Mouse (Mus musculus) embryonic facial prominence, embryonic 13.5 days (tissue): ENCODE results near the gene Dnaja3. TPM values are rescaled to one million over a fixed set of nuclear protein-coding genes. Genes with fewer than 3 reads are reported as not detected.

Experiments
- ATAC-seq: fragments of 200-750 bp; cut with Nextera tagmentation; 2 replicates; pipeline ENCODE4 v1.8.0; 2017; ENCODE audit warnings: low read depth; ENCODE audit not compliant: insufficient number of reproducible peaks, insufficient read depth, low FRiP score, low TSS enrichment
- H3K27ac ChIP-seq: fragments of 300-500 bp; sonication (generic); 2 replicates; pipeline ENCODE4 v1.5.1; 2015; ENCODE audit warnings: moderate library complexity, mild to moderate bottlenecking, inconsistent platforms
- H3K27me3 ChIP-seq: fragments of 300-500 bp; sonication (generic); 2 replicates; pipeline ENCODE4 v1.6.1; 2015; ENCODE audit warnings: mild to moderate bottlenecking, inconsistent platforms
- H3K36me3 ChIP-seq: fragments of 300-500 bp; sonication (generic); 2 replicates; pipeline ENCODE4 v1.6.1; 2015; ENCODE audit warnings: mild to moderate bottlenecking, inconsistent platforms
- H3K4me1 ChIP-seq: fragments of 300-500 bp; sonication (generic); 2 replicates; pipeline ENCODE4 v1.6.1; 2015; ENCODE audit warnings: inconsistent platforms
- H3K4me2 ChIP-seq: fragments of 300-500 bp; sonication (generic); 2 replicates; pipeline ENCODE4 v1.6.1; 2015; ENCODE audit warnings: moderate library complexity, mild to moderate bottlenecking, inconsistent platforms
- H3K4me3 ChIP-seq: fragments of 300-500 bp; sonication (generic); 2 replicates; pipeline ENCODE4 v1.5.1; 2015; ENCODE audit warnings: mild to moderate bottlenecking, inconsistent platforms
- H3K9ac ChIP-seq: fragments of 300-500 bp; sonication (generic); 2 replicates; pipeline ENCODE4 v1.6.1; 2015; ENCODE audit warnings: mild to moderate bottlenecking, inconsistent platforms
- H3K9me3 ChIP-seq: fragments of 300-500 bp; sonication (generic); 2 replicates; pipeline ENCODE4 v1.6.1; 2016; ENCODE audit warnings: inconsistent platforms
- WGBS: fragments of 180-500 bp; shearing (Covaris S2); methylation state at CpG from one replicate; pipeline ENCODE4 v1.1.7; 2015; ENCODE audit warnings: mixed read lengths; 5-methylcytosine and 5-hydroxymethylcytosine counted together
- polyA plus RNA-seq: library from polyadenylated mRNA; unstranded; fragments of >200 nt; fragmentation: Nextera tagmentation; extraction: Ambion mirVana; gene quantifications from 2 replicates; pipeline ENCODE4 v1.2.1, GENCODE M21; 2015

The Dnaja3 gene
- polyA plus RNA-seq, 1 experiment from 2014 or later = 58.7 TPM

DNA sequence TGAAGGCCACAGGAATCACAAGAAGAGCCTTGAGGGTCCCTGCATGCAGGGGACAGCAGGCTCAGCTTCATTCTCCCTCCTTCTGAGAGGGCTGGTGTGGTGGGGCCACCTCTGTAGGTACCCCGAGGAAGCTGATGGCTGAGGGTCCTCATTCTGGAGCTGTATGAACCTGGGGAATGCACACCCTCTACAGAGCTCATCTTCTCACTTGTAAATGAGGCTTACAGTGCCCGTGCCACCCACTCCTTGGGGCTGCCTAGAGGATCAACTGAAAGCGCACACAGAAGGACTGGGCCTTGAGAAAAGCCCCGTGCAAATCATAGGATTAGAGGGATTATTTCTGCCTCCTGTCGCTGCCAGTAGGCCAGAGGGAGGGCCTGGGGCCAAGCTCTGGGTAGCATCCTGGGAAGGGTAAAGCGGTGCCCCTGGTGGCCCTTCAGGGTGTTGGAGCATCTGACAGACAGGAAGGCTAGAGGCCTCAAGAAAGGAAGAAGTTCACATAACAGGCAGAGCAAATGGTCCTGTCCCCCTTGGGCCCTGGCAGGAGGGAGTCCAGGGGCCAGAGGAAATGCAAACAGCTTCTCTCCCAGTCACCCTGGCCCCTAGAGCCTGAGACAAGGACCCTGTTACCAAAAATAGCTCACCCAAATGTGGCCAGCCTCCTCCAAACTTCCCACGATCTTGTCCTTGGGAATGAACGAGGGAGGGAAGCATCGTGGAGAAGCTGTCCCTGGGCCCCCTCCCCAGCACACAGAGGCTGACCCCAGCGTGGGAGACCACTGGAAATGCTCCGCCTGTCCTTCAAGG, 16.2 kb downstream of the Dnaja3 start:
- Histone ChIP-seq H3K27me3 (no peaks in the 10 kb centered on the region), H3K4me3 (no peak overlapping the region), H3K9ac (peak overlapping the region; percentile 36; the same call in 1 of the 2 replicates), H3K4me2 (no peak overlapping the region), H3K9me3 (no peaks in the 10 kb centered on the region), H3K27ac (peak overlapping the region; percentile 81), H3K36me3 (peaks cover 43% of the 10 kb centered on the region), H3K4me1 (peaks cover 82% of the 10 kb centered on the region)
- no peak for ATAC-seq
- WGBS = 27% methylated on average over 11 of the region's 11 CpGs

DNA sequence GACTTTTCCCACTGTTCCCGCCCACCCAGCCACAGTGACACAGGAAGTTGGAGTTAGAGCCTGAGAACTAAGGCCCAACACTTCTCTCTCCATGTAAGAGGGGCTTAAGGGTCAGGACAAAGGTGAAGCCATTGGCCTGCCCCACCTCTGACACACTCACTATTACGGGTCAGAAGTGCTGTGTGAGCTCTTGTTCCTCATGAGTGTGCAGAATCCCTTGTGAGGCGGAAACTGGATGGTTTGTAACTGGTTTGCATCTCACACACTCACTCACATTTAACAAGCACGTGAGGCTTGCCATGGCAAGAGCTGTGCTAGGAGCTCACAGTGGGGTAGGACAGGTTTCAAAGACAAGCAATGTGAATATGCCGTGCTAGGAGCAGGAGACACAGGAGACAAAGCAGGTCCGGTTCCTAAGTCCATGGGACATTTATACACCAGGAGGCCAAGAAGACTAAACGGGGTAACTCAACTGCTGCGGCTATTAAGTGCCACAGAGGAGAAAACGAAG, 16.8 kb downstream of the Dnaja3 start:
- peaks cover 39% of the 10 kb centered on the region for H3K36me3 ChIP-seq
- peak overlapping the region; percentile 27; the same call in 1 of the 2 replicates for H3K9ac ChIP-seq
- WGBS = 62% methylated on average over 9 of the region's 9 CpGs
- H3K27me3 ChIP-seq = no peaks in the 10 kb centered on the region
- no peak for ATAC-seq
- peaks cover 76% of the 10 kb centered on the region for H3K4me1 ChIP-seq
- H3K9me3 ChIP-seq = no peaks in the 10 kb centered on the region
- no peak overlapping the region for H3K4me2 ChIP-seq
- H3K4me3 ChIP-seq = no peak overlapping the region
- H3K27ac ChIP-seq = peak overlapping the region; percentile 81

DNA sequence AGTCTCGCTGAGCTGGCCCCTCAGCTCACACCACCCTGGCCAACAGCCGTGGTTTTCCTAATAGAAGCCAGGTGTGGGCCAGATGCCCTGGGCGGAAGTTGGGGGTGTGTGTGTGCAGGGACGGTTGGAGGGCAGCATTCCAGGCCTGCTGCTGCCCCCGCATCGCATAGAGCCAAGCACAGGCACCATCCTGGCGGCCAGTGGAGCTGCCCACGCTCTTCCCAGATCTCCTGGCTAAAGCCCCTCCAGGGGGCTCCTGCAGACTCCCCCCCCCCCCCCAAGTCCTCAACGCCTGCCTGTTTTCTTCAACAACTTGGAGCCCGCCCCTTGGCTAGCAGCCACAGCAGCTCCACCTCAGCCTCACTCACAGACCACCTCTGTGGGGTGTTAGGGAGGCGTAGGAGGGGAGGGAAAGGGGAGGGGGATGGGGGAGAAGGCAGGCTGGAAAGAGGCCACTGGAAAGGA, 19.0 kb downstream of the Dnaja3 start:
- WGBS = 12% methylated on average over 11 of the region's 11 CpGs
- peak; percentile 91 for ATAC-seq
- no peaks in the 10 kb centered on the region for H3K9me3 ChIP-seq
- H3K9ac ChIP-seq = 0 out of 2 replicates have a peak overlapping the region, but pooled peaks have one; percentile 7
- H3K27ac ChIP-seq = peak overlapping the region; percentile 95
- 0 out of 2 replicates have a peak overlapping the region, but pooled peaks have one; percentile 11 for H3K4me3 ChIP-seq
- H3K36me3 ChIP-seq = peaks cover 22% of the 10 kb centered on the region
- H3K4me2 ChIP-seq = peak overlapping the region; percentile 44
- H3K4me1 ChIP-seq = peaks cover 57% of the 10 kb centered on the region
- H3K27me3 ChIP-seq = no peaks in the 10 kb centered on the region

DNA sequence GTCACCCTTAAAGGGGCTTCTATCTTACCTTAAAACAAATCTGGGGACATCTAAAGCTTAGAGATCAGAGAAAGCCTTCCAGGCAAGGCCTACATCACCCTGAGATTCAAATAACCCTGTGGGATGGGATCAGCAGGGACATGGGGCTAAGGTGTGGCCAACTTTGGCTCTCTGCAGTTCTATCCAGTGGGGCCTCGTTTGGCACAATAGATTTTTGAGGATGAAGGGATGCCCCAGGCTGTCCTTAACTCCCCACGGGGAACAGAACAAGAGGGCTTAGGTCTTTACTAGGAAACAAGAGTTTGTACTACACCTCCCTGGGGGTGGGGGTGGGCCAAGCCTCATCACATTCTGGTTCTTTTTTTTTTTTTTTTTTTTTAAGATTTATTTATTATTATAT, 19.5 kb downstream of the Dnaja3 start:
- Histone ChIP-seq H3K4me2 (peak overlapping the region; percentile 44), H3K4me3 (no peak overlapping the region), H3K9ac (peak overlapping the region; percentile 7; the same call in 1 of the 2 replicates), H3K27ac (peak overlapping the region; percentile 95), H3K9me3 (no peaks in the 10 kb centered on the region), H3K4me1 (peaks cover 52% of the 10 kb centered on the region), H3K36me3 (peaks cover 18% of the 10 kb centered on the region), H3K27me3 (no peaks in the 10 kb centered on the region)
- WGBS = 8% methylated on average over 2 of the region's 2 CpGs
- no peak for ATAC-seq

DNA sequence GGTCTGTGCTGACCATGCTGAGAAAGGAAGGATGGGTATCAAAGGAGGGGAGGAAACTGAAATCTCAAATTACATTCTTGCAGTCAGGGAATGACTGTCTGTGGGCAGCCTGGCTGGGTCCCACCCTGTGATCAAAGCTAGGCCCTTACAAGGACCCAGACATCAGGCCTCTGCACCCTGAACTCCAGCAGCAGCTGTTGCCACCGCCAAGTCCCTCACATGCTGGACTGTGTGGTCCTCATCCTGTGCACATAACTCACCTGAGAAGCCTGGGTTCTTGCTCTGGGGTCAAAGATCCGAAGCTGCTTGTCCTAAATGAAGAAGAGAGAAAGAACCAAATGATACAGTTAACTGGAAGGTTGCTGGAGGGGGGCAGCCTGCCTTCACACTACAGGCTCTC, 21.8 kb downstream of the Dnaja3 start:
- peaks cover 23% of the 10 kb centered on the region for H3K36me3 ChIP-seq
- H3K27me3 ChIP-seq = no peaks in the 10 kb centered on the region
- ATAC-seq = no peak
- no peak overlapping the region for H3K4me2 ChIP-seq
- no peak overlapping the region for H3K27ac ChIP-seq
- H3K9me3 ChIP-seq = no peaks in the 10 kb centered on the region
- H3K4me3 ChIP-seq = no peak overlapping the region
- H3K9ac ChIP-seq = no peak overlapping the region
- whole genome bisulfite sequencing = 77% methylated on average over 2 of the region's 2 CpGs
- peaks cover 31% of the 10 kb centered on the region for H3K4me1 ChIP-seq

DNA sequence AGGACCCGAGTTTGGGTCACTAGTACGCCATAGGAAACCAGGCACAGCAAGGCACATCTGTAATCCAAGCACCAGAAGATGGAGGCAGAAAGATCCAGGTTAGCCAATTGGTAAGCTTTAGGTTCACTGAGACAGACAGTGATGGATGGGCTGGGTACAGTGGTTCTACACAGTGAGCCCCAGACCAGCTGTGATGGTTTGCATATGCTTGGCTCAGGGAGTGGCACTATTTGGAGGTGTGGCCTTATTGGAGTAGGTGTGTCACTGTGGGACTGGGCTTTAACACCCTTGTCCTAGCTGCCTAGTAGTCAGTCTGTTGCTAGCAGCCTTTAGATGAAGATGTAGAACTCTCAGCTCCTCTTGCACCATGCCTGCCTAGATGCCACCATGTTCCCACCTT, 24.0 kb downstream of the Dnaja3 start:
- Histone ChIP-seq H3K4me3 (no peak overlapping the region), H3K27ac (no peak overlapping the region), H3K36me3 (peaks cover 37% of the 10 kb centered on the region), H3K9ac (no peak overlapping the region), H3K27me3 (no peaks in the 10 kb centered on the region), H3K9me3 (no peaks in the 10 kb centered on the region), H3K4me1 (peaks cover 16% of the 10 kb centered on the region), H3K4me2 (no peak overlapping the region)
- no peak for ATAC-seq
- 78% methylated on average over 2 of the region's 2 CpGs for WGBS

DNA sequence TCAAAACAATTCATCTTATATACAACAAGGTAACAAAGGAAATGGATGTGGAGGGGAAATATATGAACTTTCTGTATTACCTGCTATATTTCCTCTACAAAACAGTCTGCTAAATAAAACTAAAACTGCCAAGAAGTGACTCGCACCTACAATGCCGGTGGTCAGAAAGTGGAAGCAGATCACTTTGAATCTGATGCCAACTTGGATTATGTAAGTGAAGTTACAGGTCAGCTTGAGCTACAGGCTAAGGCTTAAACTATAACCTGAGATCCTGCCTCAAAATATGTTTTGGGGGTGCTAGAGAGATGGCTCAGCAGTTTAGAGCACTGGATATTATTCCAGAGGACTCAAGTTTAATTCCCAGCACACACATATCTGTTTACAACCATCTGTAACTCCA, 25.9 kb downstream of the Dnaja3 start:
- ATAC-seq = no peak
- Histone ChIP-seq H3K4me3 (no peak overlapping the region), H3K27ac (no peak overlapping the region), H3K9me3 (no peaks in the 10 kb centered on the region), H3K9ac (no peak overlapping the region), H3K36me3 (peaks cover 48% of the 10 kb centered on the region), H3K4me2 (no peak overlapping the region), H3K4me1 (peaks cover 6% of the 10 kb centered on the region; the same call in 1 of the 2 replicates), H3K27me3 (no peaks in the 10 kb centered on the region)
- 90% methylated on average over 2 of the region's 2 CpGs for WGBS

DNA sequence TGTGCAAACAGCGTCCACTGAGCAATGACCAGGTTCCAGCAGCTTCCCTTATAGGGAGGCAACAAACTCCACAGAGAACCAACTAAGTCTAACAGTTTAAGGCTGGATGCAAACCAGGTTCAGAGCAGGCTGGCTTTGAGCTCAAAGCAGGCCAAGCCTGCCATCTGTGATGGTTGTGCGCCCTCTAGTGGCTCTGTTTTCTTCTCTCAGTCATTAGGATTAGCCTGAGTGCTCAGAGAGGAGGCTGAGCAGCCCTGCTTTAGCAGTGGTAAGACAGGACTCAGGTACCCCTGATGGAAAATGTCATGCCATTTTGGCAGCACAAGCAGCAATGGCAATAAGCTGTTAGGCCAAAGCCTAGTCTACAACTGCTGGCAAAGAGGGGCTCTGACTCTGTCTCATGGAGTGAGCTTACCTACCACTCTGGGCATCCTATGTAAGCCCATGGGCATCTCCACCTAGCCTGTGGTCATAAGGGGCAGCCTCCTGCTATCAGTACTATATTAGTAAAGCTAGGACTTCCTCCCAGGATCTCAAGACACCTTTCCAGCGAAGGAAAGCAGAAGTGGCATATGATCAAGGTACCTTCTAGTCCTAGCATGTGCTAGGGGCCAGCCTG, 27.5 kb downstream of the Dnaja3 start:
- peak; percentile 65 for ATAC-seq
- Histone ChIP-seq H3K9me3 (no peaks in the 10 kb centered on the region), H3K4me3 (no peak overlapping the region), H3K27me3 (no peaks in the 10 kb centered on the region), H3K36me3 (peaks cover 45% of the 10 kb centered on the region), H3K27ac (peak overlapping the region; percentile 60), H3K9ac (0 out of 2 replicates have a peak overlapping the region, but pooled peaks have one; percentile 44), H3K4me2 (no peak overlapping the region), H3K4me1 (peaks cover 6% of the 10 kb centered on the region; the same call in 1 of the 2 replicates)
- WGBS = 22% methylated on average over 3 of the region's 3 CpGs

DNA sequence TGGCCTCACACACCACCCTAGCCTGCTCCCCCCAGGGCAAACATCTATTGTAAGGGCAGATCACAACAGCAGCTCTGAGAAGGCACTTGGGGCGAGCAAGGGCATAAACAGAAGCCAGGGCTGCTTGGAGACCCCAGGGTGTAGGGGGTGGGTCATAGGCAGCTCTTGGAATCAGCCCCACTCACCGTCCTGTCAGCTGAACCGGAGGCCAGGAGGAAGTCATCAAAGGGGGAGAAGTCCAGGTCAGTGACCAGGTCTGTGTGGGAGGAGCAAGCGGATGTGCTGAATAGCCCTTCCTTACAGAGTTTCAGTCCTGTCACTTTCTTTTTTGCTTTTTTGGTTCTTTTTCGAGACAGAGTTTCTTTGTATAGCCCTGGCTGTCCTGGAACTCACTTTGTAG, 30.5 kb downstream of the Dnaja3 start:
- no peak for ATAC-seq
- peaks cover 6% of the 10 kb centered on the region for H3K4me1 ChIP-seq
- no peak overlapping the region for H3K4me2 ChIP-seq
- 72% methylated on average over 5 of the region's 5 CpGs for WGBS
- peaks cover 48% of the 10 kb centered on the region for H3K36me3 ChIP-seq
- H3K4me3 ChIP-seq = no peak overlapping the region
- H3K27me3 ChIP-seq = no peaks in the 10 kb centered on the region
- no peaks in the 10 kb centered on the region for H3K9me3 ChIP-seq
- H3K27ac ChIP-seq = no peak overlapping the region
- H3K9ac ChIP-seq = no peak overlapping the region

DNA sequence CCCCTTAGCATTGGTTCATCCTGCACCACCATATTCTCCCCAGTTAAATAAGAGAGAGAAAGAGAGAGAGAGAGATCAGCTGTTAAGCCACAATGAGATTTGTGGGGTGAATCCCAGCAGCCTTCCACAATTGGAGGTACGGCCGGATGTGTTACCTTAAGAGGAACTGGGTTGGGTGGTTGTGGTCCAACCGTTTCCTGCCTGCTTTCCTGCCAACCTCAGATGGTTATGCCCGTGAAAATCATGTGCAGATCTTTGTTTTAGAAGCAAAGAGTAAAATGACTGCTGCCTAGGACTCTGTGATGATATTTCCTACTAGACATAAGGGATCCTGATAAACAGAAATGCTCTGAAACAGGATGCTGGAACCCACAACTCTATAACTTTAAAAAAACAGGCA, 34.3 kb downstream of the Dnaja3 start:
- 85% methylated on average over 4 of the region's 4 CpGs for WGBS
- H3K9ac ChIP-seq = no peak overlapping the region

DNA sequence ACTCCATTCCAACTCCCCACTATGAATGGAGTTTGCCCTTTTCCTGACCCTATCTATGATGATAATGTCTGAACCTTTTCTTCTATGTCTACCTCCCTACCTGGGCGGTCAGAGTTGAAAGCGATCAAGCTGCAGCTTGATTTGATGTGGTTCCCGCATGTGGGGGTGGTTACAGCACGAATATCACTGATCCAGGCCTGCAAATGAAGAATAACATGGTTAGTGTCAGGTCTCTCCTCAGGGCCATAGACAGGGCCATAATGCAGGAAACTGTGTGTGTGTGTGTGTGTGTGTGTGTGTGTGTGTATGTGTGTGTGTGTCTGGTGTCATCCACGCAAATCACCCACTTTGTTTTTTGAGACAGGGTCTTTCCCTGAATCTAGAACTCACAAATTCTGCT, 37.0 kb downstream of the Dnaja3 start:
- no peaks in the 10 kb centered on the region for H3K9me3 ChIP-seq
- no peak overlapping the region for H3K27ac ChIP-seq
- 94% methylated on average over 5 of the region's 5 CpGs for WGBS

More for the DNA sequence above, 34.3 kb downstream of the Dnaja3 start:
- peaks cover 9% of the 10 kb centered on the region for H3K4me1 ChIP-seq
- ATAC-seq = no peak
- no peaks in the 10 kb centered on the region for H3K27me3 ChIP-seq
- H3K36me3 ChIP-seq = peaks cover 37% of the 10 kb centered on the region
- H3K27ac ChIP-seq = no peak overlapping the region
- no peak overlapping the region for H3K4me2 ChIP-seq
- H3K4me3 ChIP-seq = no peak overlapping the region
- H3K9me3 ChIP-seq = no peaks in the 10 kb centered on the region

More for the DNA sequence above, 37.0 kb downstream of the Dnaja3 start:
- Histone ChIP-seq H3K4me3 (no peak overlapping the region), H3K4me2 (no peak overlapping the region), H3K36me3 (peaks cover 26% of the 10 kb centered on the region), H3K4me1 (peaks cover 13% of the 10 kb centered on the region), H3K27me3 (no peaks in the 10 kb centered on the region), H3K9ac (no peak overlapping the region)
- no peak for ATAC-seq
